Mouse (Mus musculus): ENCODE results near the gene Zfp809.
"Not testable (repeated sequence)": the region's sequence is repeated elsewhere in the genome, so short reads cannot be mapped to it uniquely, and the experiment has no call there.

Gene Zfp809

DNA sequence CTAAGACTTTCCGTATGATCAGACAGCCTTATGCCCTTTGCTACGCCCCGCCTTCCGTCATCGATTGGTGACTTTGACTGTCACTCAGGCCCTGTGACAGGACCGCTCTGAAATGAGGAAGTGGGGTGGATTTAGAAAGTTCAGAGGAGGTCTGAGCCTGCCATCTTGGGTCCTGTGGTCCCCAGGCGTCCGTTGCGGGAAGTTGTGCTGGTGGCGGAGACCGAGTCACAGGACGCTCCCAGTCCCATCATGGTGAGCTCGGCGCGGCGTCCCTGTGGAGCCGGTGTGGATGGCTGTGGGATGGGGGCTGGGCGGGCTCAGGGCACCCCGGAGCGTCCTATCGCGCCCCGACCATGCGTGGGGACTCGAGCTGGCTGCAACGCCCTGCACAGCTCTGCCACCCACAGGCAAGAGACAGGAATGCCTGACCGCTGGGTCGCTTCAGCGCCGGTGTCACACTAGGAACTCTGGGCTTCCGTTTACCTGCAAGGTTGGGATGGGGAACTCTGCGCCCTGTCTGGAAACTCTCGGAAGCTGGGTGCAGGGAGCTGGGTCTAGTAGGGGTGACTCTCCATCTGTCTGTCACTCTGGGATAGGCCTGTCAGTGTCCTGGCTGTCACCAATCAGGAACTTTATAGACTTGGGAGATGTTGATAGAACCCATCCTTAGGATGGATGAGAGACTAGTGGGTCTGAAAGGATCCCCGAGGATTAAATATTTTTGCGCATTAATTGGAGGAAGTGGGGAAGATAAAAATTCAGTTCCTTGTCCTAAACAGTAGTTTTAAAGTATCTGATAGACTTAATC is at the start of gene Zfp809:
Zfp809 (plus strand) TSS at position 134 of the 808 bp plus-strand sequence.
- DNase-seq (ENCODE audit: extremely low read depth, low read depth) = peak; percentile 100

DNA sequence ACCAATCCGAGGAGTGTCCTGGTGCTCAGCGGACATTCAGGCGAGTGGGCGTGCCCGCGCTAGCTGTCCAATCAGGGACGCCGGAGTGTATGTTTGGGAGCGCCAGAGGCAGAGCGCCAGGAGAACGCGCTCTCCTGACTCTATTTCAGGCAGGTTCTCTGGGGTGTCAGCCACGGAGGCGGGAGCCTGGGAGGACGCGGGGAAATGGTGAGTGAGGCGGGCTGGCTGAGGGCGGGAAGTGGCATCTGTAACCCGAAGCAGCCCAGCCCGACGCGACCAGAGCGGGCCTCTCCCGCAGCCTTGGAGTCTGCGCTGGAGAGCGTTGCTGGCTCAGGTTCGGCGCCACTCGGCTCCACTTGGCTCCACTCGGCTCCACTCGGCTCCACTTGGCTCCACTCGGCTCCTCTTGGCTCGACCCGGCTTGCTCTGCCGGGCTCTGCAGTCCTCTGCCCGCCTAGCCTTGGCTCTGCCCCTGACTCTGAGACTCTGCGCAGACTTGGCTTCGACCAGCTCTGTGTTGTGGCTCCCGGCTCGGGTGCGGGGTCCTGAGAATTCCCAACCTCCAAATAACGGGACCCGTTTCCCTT is 37.4 kb upstream of the Zfp809 start, which contains the start of gene Zfp872:
Zfp872 (plus strand) TSS at position 66 of the 587 bp plus-strand sequence.
- DNase-seq (ENCODE audit: extremely low read depth, low read depth) = no peak

DNA sequence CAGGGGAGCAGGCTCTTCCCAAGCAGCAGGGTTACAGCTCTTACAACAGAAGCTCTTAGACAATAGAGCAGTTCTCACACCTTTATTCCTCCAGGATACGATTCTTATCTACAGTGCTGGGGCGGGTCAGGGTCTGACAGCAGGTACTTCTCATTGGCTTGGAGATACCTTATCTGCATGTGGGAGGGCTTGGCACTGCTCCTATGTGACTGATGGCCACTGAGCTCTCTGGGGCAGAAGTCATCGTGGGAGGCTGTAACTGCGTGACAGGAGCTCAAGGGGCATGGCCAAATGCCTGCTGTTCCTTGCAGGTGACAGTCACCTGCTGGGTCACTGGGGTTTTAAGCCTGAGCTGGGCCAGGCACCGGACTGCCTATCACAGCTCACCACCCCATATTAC is 29.1 kb upstream of the Zfp809 start:
- no peak for DNase-seq (ENCODE audit: extremely low read depth, low read depth)

DNA sequence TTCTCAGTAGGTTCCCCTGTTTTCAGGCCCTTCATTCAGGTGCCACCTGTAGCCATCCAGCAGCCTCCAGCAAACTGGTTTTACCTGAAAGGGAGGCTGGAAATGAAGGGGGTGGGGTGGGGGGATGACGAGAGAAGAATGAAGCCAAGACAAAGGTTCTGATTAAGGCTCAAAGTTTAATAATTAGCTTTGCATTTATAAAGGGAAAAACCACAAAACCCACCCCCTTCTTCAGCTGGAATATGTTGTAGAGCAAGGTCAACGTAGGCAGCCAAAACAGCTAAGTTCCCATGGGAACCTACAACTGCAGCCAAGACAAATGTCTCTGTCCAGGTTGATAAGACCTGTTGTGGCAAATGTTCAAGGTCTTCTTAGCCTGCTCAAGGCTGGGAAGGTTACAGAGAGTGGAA is 11.7 kb upstream of the Zfp809 start:
- peak; percentile 61 for DNase-seq (ENCODE audit: extremely low read depth, low read depth)

DNA sequence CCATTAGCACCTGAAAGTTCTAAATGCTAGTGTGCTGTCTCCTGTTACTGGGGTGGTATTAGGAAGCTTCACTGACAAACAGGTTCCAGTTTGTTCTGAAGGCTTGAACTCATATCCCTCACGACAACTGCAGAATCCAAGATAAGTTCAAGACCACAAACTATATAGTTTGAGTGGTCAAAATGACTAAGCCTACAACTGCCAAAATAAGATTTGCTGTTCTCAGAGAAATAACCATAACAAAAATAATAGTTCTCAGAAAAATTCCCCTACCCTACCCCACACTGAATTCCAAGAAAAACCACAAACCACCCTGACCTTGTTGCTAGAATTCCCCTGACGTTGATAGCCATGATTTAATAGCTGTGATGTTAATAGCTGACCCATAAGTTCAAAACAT is 11.0 kb upstream of the Zfp809 start:
- peak; percentile 81 for DNase-seq (ENCODE audit: extremely low read depth, low read depth)

DNA sequence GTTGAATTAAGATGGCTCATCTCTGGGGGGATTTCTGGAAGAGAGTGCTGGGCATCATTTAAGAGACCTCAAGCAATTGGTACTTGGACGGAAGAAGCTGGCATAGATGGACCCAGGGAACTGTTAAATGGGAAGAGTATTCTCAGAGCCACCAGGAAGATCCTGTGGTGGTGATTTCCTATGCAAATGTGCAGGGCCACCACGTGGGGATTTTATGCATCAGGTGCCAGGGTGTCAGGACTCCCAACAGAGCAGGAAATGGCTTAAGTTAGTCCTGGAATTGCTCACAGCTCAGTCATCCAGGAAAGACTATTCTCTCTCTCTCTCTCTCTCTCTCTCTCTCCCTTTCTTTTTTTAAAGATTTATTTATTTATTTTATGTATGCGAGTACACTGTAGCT is 8.8 kb upstream of the Zfp809 start:
- no peak for DNase-seq (ENCODE audit: extremely low read depth, low read depth)

DNA sequence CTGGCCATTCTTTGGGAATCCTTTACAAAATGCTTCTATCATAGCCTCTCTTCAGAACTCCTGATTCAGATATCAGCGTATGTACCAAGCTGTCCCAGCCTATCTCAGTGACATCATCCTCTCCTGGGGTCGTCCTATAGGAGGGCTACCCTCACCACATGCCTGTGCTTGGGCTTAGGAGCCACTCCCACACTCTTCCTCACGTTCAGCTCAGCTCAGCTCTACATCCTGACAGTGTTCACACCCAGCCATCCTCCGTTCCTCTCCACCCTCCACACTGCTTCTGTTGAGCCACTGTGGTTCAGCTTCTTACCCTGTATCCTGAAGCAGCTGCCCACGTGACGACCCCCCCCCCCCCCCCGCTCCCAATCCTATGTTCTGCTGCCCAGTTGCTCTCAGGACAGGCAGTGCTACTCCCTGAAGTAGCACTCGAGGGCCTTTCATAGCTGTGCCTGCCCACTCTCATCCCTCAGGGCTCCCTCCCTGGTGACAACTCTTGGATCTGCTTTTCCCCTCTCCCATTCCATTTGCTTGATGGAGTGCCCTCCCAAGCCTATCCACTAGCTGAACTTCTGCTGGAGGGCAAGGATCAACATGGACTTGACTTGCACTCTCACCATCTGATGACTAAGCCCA is 7.5 kb upstream of the Zfp809 start:
- no peak for DNase-seq (ENCODE audit: extremely low read depth, low read depth)

DNA sequence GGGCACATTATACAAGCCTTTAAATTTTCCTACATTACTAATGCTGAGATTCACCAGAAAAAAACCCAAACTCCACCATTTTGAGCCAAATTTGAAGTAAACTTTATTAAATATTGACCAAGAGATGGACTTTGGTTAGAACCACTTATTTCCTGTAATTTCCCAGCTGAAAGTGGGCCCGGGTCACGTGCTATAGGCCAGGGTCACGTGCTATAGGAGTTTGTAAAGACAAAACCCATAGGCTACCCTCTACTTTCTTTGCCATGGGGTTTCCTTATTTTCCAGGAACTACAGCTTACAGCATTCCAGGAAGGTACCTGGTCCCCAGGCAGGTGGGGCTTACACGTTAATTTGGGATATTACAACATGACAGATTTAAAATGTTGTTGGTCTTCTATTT is 1.4 kb upstream of the Zfp809 start:
- DNase-seq (ENCODE audit: extremely low read depth, low read depth) = no peak

DNA sequence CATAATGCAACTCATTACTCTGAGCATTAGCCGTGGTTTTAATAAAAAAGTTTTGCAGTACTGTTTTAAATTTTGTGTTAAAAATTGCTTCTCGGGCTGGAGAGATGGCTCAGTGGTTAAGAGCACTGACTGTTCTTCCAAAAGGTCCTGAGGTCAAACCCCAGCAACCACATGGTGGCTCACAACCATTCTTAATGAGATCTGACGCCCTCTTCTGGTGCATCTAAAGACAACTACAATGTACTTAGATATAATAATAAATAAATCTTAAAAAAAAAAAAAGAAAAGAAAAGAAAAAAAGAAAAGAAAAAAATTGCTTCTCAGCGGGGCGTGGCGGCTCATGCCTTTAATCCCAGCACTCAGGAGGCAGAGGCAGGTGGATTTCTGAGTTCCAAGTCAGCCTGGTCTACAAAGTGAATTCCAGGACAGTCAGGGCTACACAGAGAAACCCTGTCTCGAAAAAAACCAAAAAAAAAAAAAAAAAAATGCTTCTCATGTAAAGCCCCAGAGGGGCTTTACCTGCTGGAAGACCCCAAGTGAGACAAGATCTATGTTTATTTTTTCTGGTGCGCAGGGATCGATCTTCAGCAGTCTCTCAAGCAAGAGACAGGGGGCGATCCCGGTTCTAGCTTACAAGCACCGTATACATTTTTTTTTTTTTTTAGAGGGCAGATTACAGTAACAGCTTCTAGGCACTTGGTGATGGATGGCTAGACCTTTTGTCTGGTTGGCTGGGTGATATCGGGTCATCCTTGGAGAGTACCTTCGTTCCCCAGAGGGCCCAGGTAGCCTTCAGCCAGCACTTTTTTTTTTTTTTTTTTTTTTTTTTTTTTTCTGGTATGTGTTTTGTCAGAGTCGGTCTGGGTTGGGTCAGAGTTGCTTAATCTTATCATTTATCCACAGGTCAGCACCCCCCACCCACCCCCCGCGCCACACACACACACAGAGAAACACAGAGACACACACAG is 694 bp upstream of the Zfp809 start:
- peak; percentile 81 for DNase-seq (ENCODE audit: extremely low read depth, low read depth)

DNA sequence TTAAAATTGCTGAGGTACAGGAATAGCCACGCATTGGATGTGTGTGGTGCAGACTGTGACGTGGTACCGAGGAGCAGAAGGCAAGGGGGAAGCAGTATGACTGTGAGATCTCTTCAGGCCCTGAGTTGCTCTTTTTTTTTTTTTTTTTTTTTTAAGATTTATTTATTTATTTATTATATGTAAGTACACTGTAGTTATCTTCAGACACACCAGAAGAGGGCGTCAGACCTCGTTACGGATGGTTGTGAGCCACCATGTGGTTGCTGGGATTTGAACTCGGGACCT is 817 bp downstream of the Zfp809 start:
- not testable (repeated sequence) for DNase-seq (ENCODE audit: extremely low read depth, low read depth)

DNA sequence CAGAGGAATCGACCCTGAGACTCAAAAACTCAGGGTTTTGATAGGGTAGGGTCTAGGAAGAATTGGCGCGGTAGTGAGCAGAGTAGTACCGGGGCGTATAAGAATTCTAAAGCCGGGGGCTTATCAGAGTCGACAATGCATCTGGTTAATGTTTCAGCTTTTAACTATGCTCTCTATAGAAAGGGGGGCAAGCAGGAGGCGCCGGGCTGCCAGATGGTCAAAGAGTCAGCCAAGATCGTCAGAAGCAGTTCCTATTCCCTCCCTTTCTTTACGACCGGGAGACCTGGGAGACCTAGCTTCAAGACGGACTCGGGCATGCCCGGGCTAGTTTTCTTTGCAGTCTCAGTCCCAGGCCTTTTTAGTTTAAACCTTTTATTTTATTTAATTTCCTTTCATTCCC is 1.3 kb downstream of the Zfp809 start:
- no peak for DNase-seq (ENCODE audit: extremely low read depth, low read depth)

DNA sequence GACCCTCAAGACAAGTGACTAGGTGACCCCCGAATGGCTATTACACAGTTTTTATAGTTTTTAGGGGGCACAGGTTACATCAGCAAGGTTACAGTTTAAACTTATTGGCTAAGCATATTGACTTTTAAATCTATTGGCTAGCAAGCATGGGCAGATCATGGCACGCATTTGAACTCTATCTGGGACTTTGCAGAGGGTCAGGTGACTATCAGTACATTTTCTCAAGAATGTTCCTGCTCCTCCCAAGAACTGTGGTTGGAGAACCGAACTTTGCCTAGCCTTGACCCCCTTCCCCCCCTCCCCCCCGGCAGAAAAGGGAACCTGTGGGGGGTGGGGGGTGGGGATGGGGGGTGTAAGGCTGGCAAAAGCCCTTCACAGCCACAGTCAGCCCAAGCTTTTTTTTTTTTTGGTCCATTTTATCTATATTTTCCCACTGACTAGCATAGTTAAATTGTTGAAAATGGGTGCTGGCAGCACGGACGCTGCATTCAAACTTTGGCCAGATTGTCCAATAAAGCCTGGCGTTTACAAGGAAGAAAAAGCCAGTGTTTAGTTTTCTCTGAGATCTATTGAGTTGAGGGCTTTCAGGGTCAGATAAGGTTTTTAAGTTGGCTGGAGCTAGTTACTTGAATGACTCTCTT is 4.0 kb downstream of the Zfp809 start:
- no peak for DNase-seq (ENCODE audit: extremely low read depth, low read depth)

DNA sequence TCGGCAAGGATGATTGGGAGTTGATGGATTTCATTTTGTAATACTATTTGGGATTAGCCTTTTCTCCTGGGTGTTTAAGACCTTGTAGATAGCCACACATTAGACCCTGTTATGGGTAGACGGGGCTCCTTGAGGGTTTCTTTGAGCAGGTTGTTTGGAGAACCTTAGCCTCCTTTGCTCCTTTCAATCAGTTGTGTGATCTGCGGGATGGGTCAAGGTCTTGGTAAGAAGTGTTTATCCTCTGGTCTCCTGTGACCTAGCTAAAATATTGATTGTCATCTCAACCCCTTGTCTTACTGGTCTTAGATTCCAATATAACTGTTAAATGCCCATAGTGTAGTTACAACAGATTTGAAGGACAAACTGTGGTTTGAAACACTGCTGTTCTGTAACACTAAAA is 4.5 kb downstream of the Zfp809 start:
- no peak for DNase-seq (ENCODE audit: extremely low read depth, low read depth)

DNA sequence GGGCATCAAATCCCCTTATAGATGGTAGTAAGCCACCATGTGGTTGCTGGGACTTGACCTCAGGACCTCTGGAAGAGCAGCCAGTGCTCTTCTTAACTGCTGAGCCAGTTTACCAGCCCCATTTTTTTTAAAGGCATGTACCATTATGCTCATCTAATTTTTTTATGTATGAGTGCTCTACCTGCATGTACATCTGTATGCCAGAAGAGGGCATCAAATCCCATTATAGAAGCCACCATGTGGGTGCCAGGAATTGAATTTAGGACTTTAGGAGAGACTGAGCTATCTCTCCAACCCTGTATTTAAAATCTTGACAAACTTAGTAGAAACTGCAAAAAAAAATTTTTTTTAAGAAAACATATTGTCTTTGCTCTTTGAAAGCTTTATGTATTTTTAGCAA is 5.0 kb downstream of the Zfp809 start:
- peak; percentile 61 for DNase-seq (ENCODE audit: extremely low read depth, low read depth)

DNA sequence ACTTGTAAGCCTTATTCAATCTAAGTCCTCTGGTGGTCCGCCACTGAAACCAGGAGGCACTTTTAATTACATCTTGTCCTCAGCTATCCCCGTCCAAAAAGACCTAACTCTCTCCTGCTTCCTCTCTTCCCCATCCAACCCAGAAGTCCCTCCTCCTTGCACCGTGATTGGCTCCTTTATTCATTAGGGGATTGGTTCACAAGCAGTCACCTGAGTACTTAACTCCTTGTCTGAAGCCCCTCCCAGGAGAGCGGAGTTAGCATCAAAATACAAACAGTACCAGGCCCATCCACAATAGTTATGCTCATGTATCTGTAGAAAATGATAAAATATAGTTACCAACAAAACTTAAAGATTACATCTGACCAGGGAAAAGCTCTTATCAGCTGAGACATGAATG is 14.5 kb downstream of the Zfp809 start:
- DNase-seq (ENCODE audit: extremely low read depth, low read depth) = no peak

DNA sequence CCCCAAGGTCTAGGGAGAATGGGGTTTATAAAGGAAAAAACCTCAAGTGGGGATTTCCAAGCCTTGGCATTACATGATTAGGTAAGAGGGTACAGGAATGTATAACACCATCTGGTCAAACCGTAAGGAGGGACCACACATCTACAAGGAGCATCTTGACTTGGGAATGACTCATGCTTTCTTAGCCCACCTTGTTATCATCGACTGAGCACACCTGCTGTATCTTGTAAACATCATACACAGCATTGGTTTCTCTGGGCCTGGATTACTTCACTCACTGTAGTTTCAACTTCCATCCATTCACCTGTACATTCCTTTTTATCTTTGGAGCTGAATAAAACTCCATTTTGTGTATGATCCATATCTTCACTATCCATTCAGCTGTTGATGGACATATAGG is 18.7 kb downstream of the Zfp809 start:
- no peak for DNase-seq (ENCODE audit: extremely low read depth, low read depth)

DNA sequence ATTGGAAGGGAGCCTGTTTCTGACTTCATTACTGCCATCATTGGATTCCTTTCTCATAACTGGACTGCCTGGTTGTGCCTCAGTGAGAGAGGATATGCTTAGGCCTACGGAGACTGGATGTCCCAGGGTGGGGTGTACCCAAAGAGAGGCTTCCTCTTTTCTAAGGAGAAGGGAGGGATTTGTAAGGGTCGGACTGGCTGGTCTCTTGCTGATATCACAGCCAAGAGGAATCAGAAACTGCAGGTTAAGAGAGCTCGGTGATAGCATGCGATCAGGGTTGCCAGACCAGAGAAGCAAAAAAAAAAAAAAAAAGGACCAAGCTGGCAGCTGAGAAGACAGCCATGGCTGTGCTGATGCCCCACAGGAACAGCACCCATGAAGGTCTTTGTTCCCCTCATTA is 31.1 kb downstream of the Zfp809 start:
- DNase-seq (ENCODE audit: extremely low read depth, low read depth) = peak; percentile 97

DNA sequence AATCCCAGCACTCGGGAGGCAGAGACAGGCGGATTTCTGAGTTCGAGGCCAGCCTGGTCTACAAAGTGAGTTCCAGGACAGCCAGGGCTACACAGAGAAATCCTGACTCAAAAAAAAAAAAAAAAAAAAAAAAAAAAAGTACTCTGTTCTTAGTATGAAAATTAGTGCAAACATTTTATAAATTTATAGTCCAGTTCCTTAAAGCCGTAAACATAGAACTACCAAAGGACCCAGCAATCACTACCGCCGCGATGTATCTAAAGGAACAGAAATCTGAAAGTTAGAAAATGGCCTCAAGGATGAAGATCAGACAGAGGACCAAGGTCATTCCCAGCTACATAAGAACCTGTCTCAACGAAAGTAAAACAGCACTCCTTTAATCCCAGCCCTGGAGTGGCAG is 33.3 kb downstream of the Zfp809 start:
- no peak for DNase-seq (ENCODE audit: extremely low read depth, low read depth)

DNA sequence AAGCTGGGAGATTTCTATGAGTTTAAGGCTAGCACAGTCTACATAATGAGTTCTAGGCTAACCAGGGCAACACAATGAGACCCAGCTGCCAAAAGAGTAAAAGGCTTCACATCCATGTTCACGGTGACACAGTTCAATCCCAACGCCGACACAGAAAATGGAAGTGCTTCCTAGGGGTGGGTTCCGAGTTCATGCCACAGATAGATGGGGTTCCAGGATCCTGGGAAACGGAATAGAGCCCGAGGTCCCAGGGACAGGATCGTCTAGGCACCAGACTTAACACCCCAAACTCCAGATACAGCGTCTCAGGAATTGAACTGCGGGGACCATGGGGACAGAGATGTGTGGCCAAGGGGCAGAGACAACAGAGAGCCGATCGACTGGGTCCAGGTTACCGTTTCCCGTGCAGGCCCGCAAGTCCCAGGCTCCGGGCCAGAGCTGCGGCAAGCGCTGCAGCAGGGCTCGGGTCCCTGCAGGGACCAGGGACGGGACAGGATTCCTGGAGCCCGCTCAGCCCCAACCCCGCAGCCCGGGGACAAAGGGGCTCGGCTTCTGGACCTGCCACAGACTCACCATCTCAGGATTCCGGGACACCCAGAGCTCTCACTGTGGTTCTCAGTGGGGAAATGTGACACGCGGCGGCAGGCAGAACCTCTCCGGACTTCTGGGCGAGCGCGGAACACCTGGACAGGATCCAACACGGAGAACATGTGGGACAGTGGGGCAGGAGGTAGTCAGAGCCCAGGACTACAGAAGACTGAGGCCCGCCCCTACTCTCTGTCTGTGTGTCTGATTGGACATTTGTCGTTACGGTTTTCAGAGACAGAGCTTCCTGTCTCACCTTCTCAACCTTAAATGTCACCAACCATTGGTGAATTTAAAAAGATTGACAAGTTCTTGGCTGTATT is 33.9 kb downstream of the Zfp809 start, which contains the start of gene Zfp599:
Zfp599 (minus strand) TSS at position 712 of the 908 bp plus-strand sequence.
- DNase-seq (ENCODE audit: extremely low read depth, low read depth) = peak; percentile 78

DNA sequence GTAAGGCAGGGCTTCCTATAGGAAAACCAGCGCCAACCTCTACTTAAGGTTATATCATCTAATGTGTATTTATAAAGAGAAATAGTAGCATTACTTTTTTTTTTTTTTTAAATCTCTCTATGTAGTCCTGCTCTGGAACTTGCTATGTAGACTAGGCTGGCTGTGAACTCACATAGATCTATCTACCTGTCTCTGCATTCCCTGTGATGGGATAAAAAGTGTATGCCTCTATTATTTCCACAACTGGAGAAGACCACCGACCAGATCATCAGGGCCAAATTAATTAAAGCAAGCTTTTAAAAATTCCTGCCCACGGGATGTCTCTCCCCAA is 34.5 kb downstream of the Zfp809 start:
- DNase-seq (ENCODE audit: extremely low read depth, low read depth) = no peak
